Mouse (Mus musculus): ENCODE data around the gene Tmem181a. TPM values are rescaled to one million over a fixed set of nuclear protein-coding genes. Genes with fewer than 3 reads are reported as not detected.

The Tmem181a gene
- total RNA-seq, 2 experiments from 2014 or later: 7.8 to 13.0 TPM

Other genes with a start within 250 kb of the Tmem181a start
- gene Serac1, start 177.1 kb upstream of the Tmem181a start, total RNA-seq (2021): 1 to 10 TPM; 7.1 to 8.2 TPM
- 10 to 100 TPM; 82.9 to 86.3 TPM for gene Gtf2h5, start 177.1 kb upstream of the Tmem181a start, total RNA-seq (2021)
- gene Tulp4, start 150.4 kb upstream of the Tmem181a start, total RNA-seq (2021): 10 to 100 TPM; 77.4 to 85.5 TPM
- gene Dynlt1a, start 60.6 kb downstream of the Tmem181a start, total RNA-seq (2021): 1 to 10 TPM; 2.8 to 3.2 TPM
- gene Dynlt1b, start 173.3 kb downstream of the Tmem181a start, total RNA-seq (2021): 10 to 100 TPM; 54.2 to 72.9 TPM